Mouse (Mus musculus) lung, postnatal 36 days (tissue): ENCODE data around the gene Ptprs.
A peak's percentile ranks its signal among the peaks of the same experiment; 100 is the strongest.

ENCODE experiments used
- DNase-seq: peaks from one replicate; pipeline ENCODE4 v3.0.0; 2022; ENCODE audit warnings: mixed read lengths

Gene Ptprs

GRCm38 (mm10) chr17:56418304-56418703 lies 58.0 kb downstream of the Ptprs start:
- DNase-seq = peak; percentile 7

DNA sequence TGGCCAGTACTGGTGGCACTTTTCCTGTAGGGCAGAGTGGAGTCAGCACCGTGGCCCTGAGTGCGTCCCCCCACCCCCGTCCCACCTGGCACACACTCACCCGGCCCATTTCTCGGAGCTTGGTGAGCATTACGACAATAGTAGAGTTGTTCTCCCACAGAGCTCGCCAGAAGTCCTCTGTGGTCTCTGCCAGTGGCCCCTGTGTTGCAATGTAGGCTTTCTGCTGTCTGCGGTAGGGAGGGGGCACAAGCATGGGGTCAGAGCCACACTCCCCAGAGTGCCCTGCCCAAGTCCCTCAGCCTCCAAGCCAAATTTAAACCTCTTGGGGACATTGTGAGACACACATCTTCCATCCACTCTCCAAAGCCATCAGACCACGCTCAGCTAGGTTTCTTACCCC lies 61.5 kb downstream of the Ptprs start:
- DNase-seq = no peak

- DNase-seq = peak; percentile 46
Observed at GRCm38 (mm10) chr17:56413113-56413512, 63.2 kb downstream of the Ptprs start.

DNA sequence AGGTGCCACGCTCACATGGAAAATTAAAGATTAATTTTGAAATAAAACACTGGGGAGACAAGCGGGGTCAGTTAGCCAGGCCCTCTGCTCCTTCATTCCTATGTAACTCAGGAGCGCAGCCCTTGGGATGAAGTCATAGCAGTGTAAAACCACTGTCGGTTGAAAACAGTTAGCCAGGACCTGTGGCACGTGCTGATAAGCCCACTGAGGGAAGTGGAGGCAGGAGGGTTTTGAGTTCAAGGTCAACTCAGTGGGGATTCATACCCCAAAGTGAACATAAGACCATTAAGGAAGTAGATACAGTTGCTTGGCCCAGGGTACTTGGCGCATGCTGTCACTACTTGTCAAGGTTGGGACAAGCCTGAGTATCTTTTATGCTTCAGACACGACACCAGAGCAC lies 64.8 kb downstream of the Ptprs start:
- DNase-seq = no peak

DNA sequence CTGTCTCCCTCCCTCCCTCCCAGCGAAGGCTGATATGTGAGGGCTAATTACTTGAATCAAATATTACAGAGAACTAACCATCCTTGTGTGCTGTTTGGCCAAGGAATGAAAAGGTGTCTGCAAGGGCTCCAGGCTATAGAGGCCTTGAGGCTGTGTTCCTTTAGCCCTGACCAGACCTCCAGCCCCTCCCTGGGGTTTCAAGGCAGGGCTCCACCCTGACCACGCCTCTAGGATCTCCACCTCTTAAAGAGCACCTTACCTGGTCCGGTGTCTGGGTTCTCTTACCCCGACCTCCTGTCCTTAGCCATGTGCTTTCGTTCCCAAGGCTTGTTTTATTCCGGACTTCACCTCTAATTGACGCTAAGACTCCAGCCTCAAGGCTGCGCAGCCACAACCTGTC lies 66.5 kb downstream of the Ptprs start:
- peak; percentile 39 for DNase-seq

- no peak for DNase-seq
Observed at GRCm38 (mm10) chr17:56408965-56409625, 67.2 kb downstream of the Ptprs start.

DNA sequence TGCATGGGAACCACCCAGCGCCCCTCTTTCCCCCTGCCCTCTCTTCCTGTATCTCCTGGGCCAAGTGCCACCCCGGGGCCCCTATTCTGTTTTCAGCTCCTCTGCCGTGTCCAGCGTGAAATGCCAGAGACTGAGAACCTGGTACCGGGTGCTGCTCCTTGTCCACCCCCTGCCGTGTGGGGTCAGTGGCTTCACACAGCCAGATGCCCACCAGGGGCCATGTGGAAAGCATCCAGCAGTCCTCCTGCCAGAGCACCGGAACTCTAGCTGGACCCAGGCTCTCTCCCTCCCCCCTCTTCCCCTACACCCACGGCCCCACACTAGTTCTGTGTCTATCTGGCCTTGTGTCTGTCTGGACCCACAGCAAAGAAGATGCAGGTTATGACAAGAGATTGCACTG lies 68.9 kb downstream of the Ptprs start:
- no peak for DNase-seq

GRCm38 (mm10) chr17:56406878-56407277 lies 69.4 kb downstream of the Ptprs start:
- no peak for DNase-seq

GRCm38 (mm10) chr17:56405856-56406840 lies 70.1 kb downstream of the Ptprs start:
- peak; percentile 23 for DNase-seq

GRCm38 (mm10) chr17:56405341-56405740 lies 70.9 kb downstream of the Ptprs start:
- DNase-seq = peak; percentile 30

DNA sequence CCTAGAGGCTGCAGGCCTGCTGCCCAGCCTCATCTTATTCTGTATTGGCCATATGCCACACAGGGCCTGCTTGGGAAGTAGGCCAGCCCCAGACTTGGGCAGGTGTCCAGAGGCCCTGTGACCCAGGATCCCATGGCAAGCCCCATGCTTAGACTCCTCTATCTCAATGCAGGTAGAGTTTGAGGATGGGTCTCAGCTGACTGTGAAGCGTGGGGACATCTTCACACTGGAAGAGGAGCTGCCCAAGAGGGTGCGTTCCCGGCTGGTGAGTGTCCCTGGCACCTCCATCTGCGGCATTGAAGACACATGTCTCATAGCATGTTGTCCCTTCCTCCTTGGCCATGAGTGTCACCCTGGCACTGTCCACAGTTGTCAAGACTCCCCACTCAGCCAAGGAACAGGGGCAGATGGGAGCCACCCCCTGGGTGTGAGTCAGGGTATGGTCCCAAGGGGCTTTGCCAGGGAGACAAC lies 75.2 kb downstream of the Ptprs start:
- no peak for DNase-seq

- no peak for DNase-seq
Observed at GRCm38 (mm10) chr17:56400221-56400620, 76.1 kb downstream of the Ptprs start.

GRCm38 (mm10) chr17:56396051-56396450 lies 80.2 kb downstream of the Ptprs start:
- DNase-seq = no peak

- no peak for DNase-seq
Observed at GRCm38 (mm10) chr17:56393889-56394288, 82.4 kb downstream of the Ptprs start.

GRCm38 (mm10) chr17:56393238-56393637 lies 83.0 kb downstream of the Ptprs start:
- DNase-seq = no peak

GRCm38 (mm10) chr17:56387612-56388011 lies 88.7 kb downstream of the Ptprs start:
- no peak for DNase-seq

DNA sequence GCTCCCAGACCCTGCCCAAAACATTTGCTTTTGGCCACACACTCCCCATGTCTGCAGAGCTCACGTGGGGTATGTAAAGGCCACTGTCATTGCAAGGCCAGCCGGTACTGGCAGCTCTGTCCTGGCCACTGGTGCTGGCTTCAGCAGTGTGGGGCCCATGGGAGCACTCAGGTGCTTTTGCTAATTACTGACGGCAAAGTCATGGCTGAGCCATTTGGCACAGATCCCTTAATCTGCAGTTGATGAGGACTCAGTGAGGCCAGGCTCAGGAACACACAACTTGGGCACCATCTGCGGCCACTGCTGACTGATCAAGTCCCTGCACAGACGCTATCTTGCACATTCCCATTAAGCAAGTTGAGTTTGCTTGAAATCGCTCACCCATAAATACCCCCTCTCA lies 91.4 kb downstream of the Ptprs start:
- DNase-seq = no peak

- DNase-seq = no peak
Observed at GRCm38 (mm10) chr17:56382997-56383396, 93.3 kb downstream of the Ptprs start.

GRCm38 (mm10) chr17:56381183-56381582 lies 95.1 kb downstream of the Ptprs start:
- no peak for DNase-seq

DNA sequence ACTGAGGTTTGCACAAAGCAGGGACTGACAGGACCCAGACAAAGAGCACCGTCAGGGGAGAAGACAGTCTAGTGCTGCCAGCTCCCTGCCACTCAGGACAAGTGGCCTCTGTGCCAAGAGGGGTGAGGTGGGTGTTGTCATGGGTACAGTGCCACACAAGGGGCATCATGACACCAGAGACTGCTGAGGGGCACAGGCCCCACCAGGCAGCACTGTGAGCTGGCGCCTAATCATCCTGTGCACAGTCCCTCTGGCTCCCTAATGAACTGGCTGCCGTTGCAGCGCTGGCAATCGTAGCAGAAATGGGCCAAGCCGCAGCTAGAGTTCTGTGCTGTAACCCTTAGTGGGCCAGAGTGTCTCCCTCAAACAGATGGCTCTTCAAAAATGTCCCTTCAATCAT lies 96.0 kb downstream of the Ptprs start:
- DNase-seq = no peak

GRCm38 (mm10) chr17:56379281-56379834 lies 96.9 kb downstream of the Ptprs start:
- no peak for DNase-seq

DNA sequence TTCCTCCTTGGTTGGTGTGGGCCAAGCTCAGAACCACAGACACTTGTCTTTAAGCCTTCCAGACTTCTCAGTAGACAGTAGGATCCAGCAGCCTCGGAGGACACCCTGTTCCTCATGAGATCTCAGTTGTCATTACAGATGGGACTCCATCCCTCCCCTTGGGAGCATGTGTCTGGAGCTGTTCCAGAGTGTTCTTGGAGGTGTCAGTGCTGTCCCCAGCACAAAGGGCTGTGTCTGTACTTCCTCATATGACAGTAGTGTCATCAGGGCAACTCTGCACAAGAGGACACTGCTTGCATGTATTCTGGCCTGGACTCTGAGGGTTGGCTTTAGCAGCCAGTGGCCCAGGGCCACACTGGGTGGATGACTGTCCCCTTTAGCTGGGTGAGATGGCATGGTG lies 101.4 kb downstream of the Ptprs start:
- peak; percentile 42 for DNase-seq
